Mouse (Mus musculus): ENCODE results near the gene Zpbp2.

DNA sequence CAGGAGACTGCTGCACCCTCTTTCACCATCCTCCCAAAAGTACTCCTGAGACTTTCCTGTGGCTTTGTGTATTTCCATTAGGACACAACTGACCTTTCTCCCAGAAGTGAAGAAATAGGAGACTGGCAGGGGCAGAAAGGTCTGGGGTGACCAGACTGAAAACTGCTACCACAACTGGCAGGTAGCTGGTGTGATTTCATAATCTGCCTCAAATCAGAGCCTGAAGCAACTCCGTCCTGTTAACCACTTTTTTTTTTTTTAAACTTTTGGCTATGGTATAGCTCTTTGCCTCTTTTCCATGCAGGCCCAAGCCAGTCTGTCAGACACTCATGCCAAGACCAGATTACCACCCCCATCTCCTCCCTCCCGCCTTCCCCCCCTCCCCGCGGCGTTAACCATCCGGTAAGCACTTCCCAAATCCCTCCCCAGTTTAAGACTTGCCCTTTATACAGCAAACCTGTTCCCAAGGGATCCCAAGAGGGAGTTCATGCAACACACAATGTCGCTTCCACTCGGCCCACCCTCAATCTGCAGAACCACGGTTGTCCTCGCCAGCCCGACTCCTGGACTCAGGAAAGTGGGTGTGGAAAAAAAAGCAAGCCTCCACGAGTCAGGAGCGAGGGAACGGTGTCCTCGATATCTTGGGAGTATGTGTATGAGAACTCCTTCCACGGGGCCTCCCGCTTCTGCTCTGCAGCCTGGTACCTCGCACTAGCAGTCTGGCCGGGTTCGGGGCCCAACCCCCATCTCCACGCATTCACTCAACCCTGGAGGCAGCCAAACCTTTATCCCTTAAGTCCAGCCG, 35.4 kb downstream of the Zpbp2 start:
- TF ChIP-seq MAFK (IDR thresholded peaks at IDR 0.05; ENCODE audit: insufficient read depth, low read depth, low read length) (no peak), CHD2 (IDR thresholded peaks at IDR 0.05; ENCODE audit: low read depth, low read length) (no peak), ZNF384 (IDR thresholded peaks at IDR 0.05; ENCODE audit: low read depth, low read length) (no peak), HCFC1 (IDR thresholded peaks at IDR 0.05; ENCODE audit: borderline replicate concordance, insufficient read depth, low read length) (no peak), ZC3H11A (IDR thresholded peaks at IDR 0.05; ENCODE audit: borderline replicate concordance, low read depth, low read length) (no peak)
